Mouse (Mus musculus) forebrain, postnatal 0 days (tissue): ENCODE data around the gene Oxld1. TPM values are rescaled to one million over a fixed set of nuclear protein-coding genes. Genes with fewer than 3 reads are reported as not detected.

Source experiments
- ATAC-seq: fragments of 200-750 bp; cut with Nextera tagmentation; 2 replicates; pipeline ENCODE4 v1.8.0; 2017; ENCODE audit warnings: mild to moderate bottlenecking, moderate library complexity
- DNase-seq: peaks from one replicate; pipeline ENCODE4 v3.0.0-alpha.2; 2015
- H3K27ac ChIP-seq: fragments of 300-500 bp; sonication (generic); 2 replicates; pipeline ENCODE4 v1.5.1; 2014; ENCODE audit warnings: low read depth, mild to moderate bottlenecking, antibody characterized with exemption, low read length, moderate library complexity, mixed read lengths
- H3K27me3 ChIP-seq: fragments of 300-500 bp; sonication (generic); 2 replicates; pipeline ENCODE4 v1.6.1; 2014; ENCODE audit warnings: mild to moderate bottlenecking, low read length, mixed read lengths; ENCODE audit not compliant: insufficient read depth
- H3K36me3 ChIP-seq: fragments of 300-500 bp; sonication (generic); 2 replicates; pipeline ENCODE4 v1.6.1; 2014; ENCODE audit warnings: mild to moderate bottlenecking, moderate library complexity; ENCODE audit not compliant: insufficient read depth
- H3K4me1 ChIP-seq: fragments of 300-500 bp; sonication (generic); 2 replicates; pipeline ENCODE4 v1.6.1; 2014; ENCODE audit warnings: antibody characterized with exemption; ENCODE audit not compliant: insufficient read depth
- H3K4me2 ChIP-seq: fragments of 300-500 bp; sonication (generic); 2 replicates; pipeline ENCODE4 v1.6.1; 2014; ENCODE audit warnings: low read depth, mild to moderate bottlenecking, moderate library complexity
- H3K4me3 ChIP-seq: fragments of 300-500 bp; sonication (generic); 2 replicates; pipeline ENCODE4 v1.5.1; 2014; ENCODE audit warnings: low read depth, low read length, mixed read lengths
- H3K9ac ChIP-seq: fragments of 300-500 bp; sonication (generic); 2 replicates; pipeline ENCODE4 v1.6.1; 2014; ENCODE audit warnings: mild to moderate bottlenecking
- H3K9me3 ChIP-seq: fragments of 300-500 bp; sonication (generic); 2 replicates; pipeline ENCODE4 v1.6.1; 2016; ENCODE audit warnings: low read length
- CTCF ChIP-seq: sonication (generic); IDR thresholded peaks from 2 replicates; pipeline ENCODE4 v1.5.1; 2016; ENCODE audit warnings: antibody characterized with exemption, control low read depth, low read depth
- WGBS: fragments of 180-500 bp; shearing (Covaris S2); extraction: QIAGEN DNeasy Blood & Tissue Kit; methylation state at CpG from one replicate; pipeline ENCODE4 v1.1.7; 2014; 5-methylcytosine and 5-hydroxymethylcytosine counted together
- polyA plus RNA-seq: library from polyadenylated mRNA; unstranded; fragments of >200 nt; fragmentation: Nextera tagmentation; extraction: Ambion mirVana; gene quantifications from 2 replicates; pipeline ENCODE4 v1.2.1, GENCODE M21; 2015
- total RNA-seq: library from RNA; depleted of rRNA; stranded (reverse); fragments of >200 nt; gene quantifications from 2 replicates; pipeline ENCODE4 v1.2.3, GENCODE M21; 2014

Gene Oxld1
- total and polyA plus RNA-seq, 2 experiments from 2014 or later, result 9.9 to 13.8 TPM

DNA sequence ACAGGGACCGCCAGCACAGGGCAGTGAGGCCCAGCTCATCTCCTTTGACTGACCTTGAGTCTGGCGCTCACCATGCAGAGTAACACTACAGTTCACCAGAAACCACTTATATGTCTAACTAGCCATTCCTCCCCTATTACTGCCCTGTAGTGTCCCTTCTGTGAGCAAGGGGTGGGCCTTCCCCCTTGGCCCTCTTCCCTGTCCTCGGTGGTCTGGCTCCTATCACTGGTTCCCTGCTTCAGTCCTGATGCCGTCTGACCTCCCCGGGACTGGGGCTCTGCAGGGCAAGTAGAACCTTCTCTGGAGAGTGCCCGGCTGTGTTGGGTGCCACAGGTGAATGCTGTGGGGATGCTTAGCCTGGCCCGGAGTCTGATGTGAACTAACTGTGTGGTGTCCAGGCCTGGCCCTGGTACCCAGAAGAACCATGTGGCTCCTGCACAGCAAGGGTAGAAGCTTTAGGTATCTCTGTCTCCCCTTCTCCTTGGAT lies 25.6 kb upstream of the Oxld1 start:
- Histone ChIP-seq H3K27ac (peak overlapping the region; percentile 88), H3K4me3 (no peak overlapping the region), H3K36me3 (peaks cover 65% of the 10 kb centered on the region), H3K4me1 (0 out of 2 replicates have a peak, but pooled peaks cover 14% of the 10 kb centered on the region), H3K27me3 (no peaks in the 10 kb centered on the region), H3K4me2 (peak overlapping the region; percentile 78; the same call in 1 of the 2 replicates), H3K9ac (no peak overlapping the region), H3K9me3 (no peaks in the 10 kb centered on the region)
- TF ChIP-seq CTCF, result no peak
- 86% methylated on average over 7 of the region's 7 CpGs for WGBS
- no peak for DNase-seq
- ATAC-seq, result no peak

GRCm38 (mm10) chr11:120472052-120472451 lies 14.2 kb upstream of the Oxld1 start:
- H3K36me3 ChIP-seq, result peaks cover 68% of the 10 kb centered on the region
- no peak for TF ChIP-seq CTCF
- DNase-seq (no peak), ATAC-seq (no peak)
- H3K9ac ChIP-seq, result no peak overlapping the region
- H3K27me3 ChIP-seq, result no peaks in the 10 kb centered on the region
- H3K9me3 ChIP-seq, result no peaks in the 10 kb centered on the region
- WGBS, result 97% methylated on average over 6 of the region's 6 CpGs
- H3K27ac ChIP-seq, result no peak overlapping the region
- H3K4me3 ChIP-seq, result no peak overlapping the region
- peaks cover 7% of the 10 kb centered on the region; the same call in 1 of the 2 replicates for H3K4me1 ChIP-seq
- no peak overlapping the region for H3K4me2 ChIP-seq

DNA sequence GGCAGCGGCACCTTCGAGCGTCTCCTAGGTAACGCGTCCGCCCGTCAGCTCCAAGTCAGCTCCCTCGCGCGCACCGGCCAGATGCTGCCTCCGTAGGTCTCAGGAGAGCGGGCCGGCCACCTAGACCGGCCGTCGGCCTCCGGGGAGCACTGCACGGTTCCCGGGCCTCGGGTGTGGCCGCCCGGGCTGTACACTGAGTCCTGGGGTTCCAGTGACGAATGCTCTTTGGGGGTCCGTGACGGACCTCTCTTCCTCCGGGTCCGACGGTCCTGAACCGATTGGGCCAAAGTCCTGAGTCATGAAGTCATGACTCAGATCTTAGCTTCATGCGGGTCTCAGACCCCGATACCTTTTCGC lies 9.8 kb upstream of the Oxld1 start:
- TF ChIP-seq CTCF, result no peak
- Histone ChIP-seq H3K4me2 (peak overlapping the region; percentile 86), H3K27ac (peak overlapping the region; percentile 69), H3K4me1 (peaks cover 15% of the 10 kb centered on the region), H3K9ac (peak overlapping the region; percentile 78), H3K27me3 (no peaks in the 10 kb centered on the region), H3K4me3 (peak overlapping the region; percentile 93), H3K9me3 (no peaks in the 10 kb centered on the region), H3K36me3 (peaks cover 50% of the 10 kb centered on the region)
- no peak for ATAC-seq
- DNase-seq, result no peak
- 2% methylated on average over 33 of the region's 33 CpGs for WGBS

DNA sequence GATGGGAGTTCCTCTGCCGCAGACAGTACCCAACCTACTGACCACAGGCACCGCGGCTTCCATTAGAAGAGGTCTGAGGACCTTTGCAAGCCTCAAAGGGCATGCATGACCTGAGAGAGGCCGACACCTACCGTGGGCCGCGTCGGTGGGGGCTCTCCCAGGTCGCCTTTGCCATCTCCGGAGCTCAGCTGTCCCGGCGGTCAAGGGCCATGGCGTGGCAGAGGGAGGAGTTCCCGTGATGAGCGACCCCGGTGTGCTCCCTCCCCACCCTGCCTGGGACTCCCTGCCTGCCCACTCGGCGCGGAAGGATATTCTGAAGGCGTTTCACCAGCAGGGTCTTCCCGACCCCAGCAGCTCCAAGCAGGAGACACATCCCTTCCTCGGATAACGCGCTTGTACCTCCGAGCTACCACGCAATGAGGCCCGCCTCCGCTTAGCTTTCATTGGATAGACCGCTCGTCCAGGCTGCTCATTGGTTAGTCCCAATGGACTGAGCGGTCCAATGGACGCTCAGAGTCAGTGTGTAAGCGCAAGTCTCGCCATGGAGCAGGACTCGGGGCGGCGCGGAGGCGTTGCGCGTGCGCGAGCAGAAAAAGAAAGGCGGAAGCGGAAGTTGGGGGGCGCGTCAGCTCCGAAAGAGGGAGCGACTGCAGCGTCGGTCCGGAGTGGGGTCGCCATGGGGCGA lies 9.3 kb upstream of the Oxld1 start, which contains the start of gene Arl16:
Gene Arl16 (minus strand): TSS at position 557 of the 685 bp plus-strand sequence.
- TF ChIP-seq CTCF, result 0 out of 2 replicates have a peak, but pooled peaks have one; percentile 1
- ATAC-seq (peak; percentile 100), DNase-seq (peak; percentile 99)
- H3K27ac ChIP-seq, result peak within 1 kb of the TSS; percentile 92
- peaks cover 50% of the 10 kb centered on the region for H3K36me3 ChIP-seq
- peak within 1 kb of the TSS; percentile 80 for H3K9ac ChIP-seq
- 1% methylated on average over 54 of the region's 54 CpGs for WGBS
- peaks cover 15% of the 10 kb centered on the region for H3K4me1 ChIP-seq
- peak within 1 kb of the TSS; percentile 93 for H3K4me3 ChIP-seq
- no peaks in the 10 kb centered on the region for H3K27me3 ChIP-seq
- peak within 1 kb of the TSS; percentile 86 for H3K4me2 ChIP-seq
- no peaks in the 10 kb centered on the region for H3K9me3 ChIP-seq

DNA sequence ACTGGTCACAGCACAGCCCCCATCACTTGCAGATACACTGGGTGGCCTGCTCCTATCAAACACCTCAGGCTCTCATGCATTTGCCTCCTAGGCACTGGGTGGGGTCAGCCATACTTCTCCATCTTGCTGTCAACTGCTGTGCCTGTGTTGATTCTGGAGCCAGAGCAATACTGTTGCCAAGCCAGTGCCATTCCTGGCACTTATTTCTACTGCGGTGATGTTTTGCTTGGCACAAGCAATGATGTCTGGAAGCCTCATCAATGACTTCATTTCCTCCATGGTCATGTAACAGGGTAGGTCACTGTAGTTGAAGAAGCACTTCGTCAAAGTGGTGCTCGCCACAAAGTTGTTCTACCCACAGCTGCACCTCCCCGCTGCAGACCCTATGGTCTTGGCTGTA lies 7.7 kb upstream of the Oxld1 start:
- no peak overlapping the region for H3K9ac ChIP-seq

GRCm38 (mm10) chr11:120464365-120464764 lies 6.5 kb upstream of the Oxld1 start:
- peaks cover 42% of the 10 kb centered on the region for H3K36me3 ChIP-seq
- no peak for TF ChIP-seq CTCF

More for the DNA sequence above, 7.7 kb upstream of the Oxld1 start:
- 95% methylated on average over 4 of the region's 4 CpGs for WGBS
- peaks cover 15% of the 10 kb centered on the region for H3K4me1 ChIP-seq
- H3K36me3 ChIP-seq, result peaks cover 49% of the 10 kb centered on the region
- no peaks in the 10 kb centered on the region for H3K27me3 ChIP-seq
- no peak overlapping the region for H3K4me2 ChIP-seq
- H3K27ac ChIP-seq, result no peak overlapping the region
- DNase-seq, result no peak
- ATAC-seq, result no peak
- no peak for TF ChIP-seq CTCF
- no peak overlapping the region for H3K4me3 ChIP-seq
- H3K9me3 ChIP-seq, result no peaks in the 10 kb centered on the region

GRCm38 (mm10) chr11:120463536-120463935 lies 5.7 kb upstream of the Oxld1 start:
- H3K27ac ChIP-seq, result no peak overlapping the region
- no peak overlapping the region for H3K4me2 ChIP-seq
- H3K9me3 ChIP-seq, result no peaks in the 10 kb centered on the region
- ATAC-seq, result no peak
- H3K4me3 ChIP-seq, result no peak overlapping the region
- H3K9ac ChIP-seq, result no peak overlapping the region
- no peaks in the 10 kb centered on the region for H3K27me3 ChIP-seq
- DNase-seq, result no peak
- no peak for TF ChIP-seq CTCF
- peaks cover 18% of the 10 kb centered on the region for H3K4me1 ChIP-seq
- peaks cover 42% of the 10 kb centered on the region for H3K36me3 ChIP-seq
- 87% methylated on average over 2 of the region's 2 CpGs for WGBS

More at GRCm38 (mm10) chr11:120464365-120464764, 6.5 kb upstream of the Oxld1 start:
- Histone ChIP-seq H3K27me3 (no peaks in the 10 kb centered on the region), H3K4me2 (no peak overlapping the region), H3K9me3 (no peaks in the 10 kb centered on the region), H3K4me1 (peaks cover 15% of the 10 kb centered on the region), H3K4me3 (no peak overlapping the region), H3K9ac (no peak overlapping the region), H3K27ac (no peak overlapping the region)
- DNase-seq (no peak), ATAC-seq (no peak)
- 87% methylated on average over 5 of the region's 5 CpGs for WGBS
